Mouse (Mus musculus) forebrain, embryonic 11.5 days (tissue): Measurements from ENCODE around the gene Mab21l3. TPM values are rescaled to one million over a fixed set of nuclear protein-coding genes. Genes with fewer than 3 reads are reported as not detected.
A peak's percentile ranks its signal among the peaks of the same experiment; 100 is the strongest.
"Not testable (repeated sequence)": the region's sequence is repeated elsewhere in the genome, so short reads cannot be mapped to it uniquely, and the experiment has no call there.

Experiments
- ATAC-seq: fragments of 200-750 bp; cut with Nextera tagmentation; replicated peaks from 2 replicates; pipeline ENCODE4 v1.8.0; 2017; ENCODE audit warnings: moderate TSS enrichment; ENCODE audit not compliant: low FRiP score
- DNase-seq: peaks from one replicate; pipeline ENCODE4 v3.0.0-alpha.2; 2017; ENCODE audit warnings: low spot score
- H3K27ac ChIP-seq: fragments of 300-500 bp; sonication (generic); 2 replicates; pipeline ENCODE4 v1.5.1; 2014; ENCODE audit warnings: low read depth, low read length
- H3K27me3 ChIP-seq: fragments of 300-500 bp; sonication (generic); 2 replicates; pipeline ENCODE4 v1.6.1; 2014; ENCODE audit warnings: mild to moderate bottlenecking, low read length, mixed read lengths; ENCODE audit not compliant: control insufficient read depth, insufficient read depth
- H3K36me3 ChIP-seq: fragments of 300-500 bp; sonication (generic); 2 replicates; pipeline ENCODE4 v1.6.1; 2014; ENCODE audit warnings: mild to moderate bottlenecking, low read length, moderate library complexity, mixed read lengths; ENCODE audit not compliant: control insufficient read depth, insufficient read depth
- H3K4me1 ChIP-seq: fragments of 300-500 bp; sonication (generic); replicated peaks from 2 replicates; pipeline ENCODE4 v1.6.1; 2014; ENCODE audit warnings: low read length, mixed read lengths; ENCODE audit not compliant: control insufficient read depth, insufficient read depth
- H3K4me2 ChIP-seq: fragments of 300-500 bp; sonication (generic); 2 replicates; pipeline ENCODE4 v1.6.1; 2014; ENCODE audit warnings: low read depth, mild to moderate bottlenecking, low read length, moderate library complexity, mixed read lengths; ENCODE audit not compliant: severe bottlenecking
- H3K4me3 ChIP-seq: fragments of 300-500 bp; sonication (generic); 2 replicates; pipeline ENCODE4 v1.5.1; 2014; ENCODE audit warnings: low read depth, low read length
- H3K9ac ChIP-seq: fragments of 300-500 bp; sonication (generic); 2 replicates; pipeline ENCODE4 v1.6.1; 2014; ENCODE audit warnings: low read length
- H3K9me3 ChIP-seq: fragments of 300-500 bp; sonication (generic); 2 replicates; pipeline ENCODE4 v1.6.1; 2016; ENCODE audit warnings: low read length, mixed read lengths; ENCODE audit not compliant: control insufficient read depth
- WGBS: fragments of 180-500 bp; shearing (Covaris S2); extraction: QIAGEN DNeasy Blood & Tissue Kit; methylation state at CpG from one replicate; pipeline ENCODE4 v1.1.7; 2014; 5-methylcytosine and 5-hydroxymethylcytosine counted together
- polyA plus RNA-seq: library from polyadenylated mRNA; unstranded; fragments of >200 nt; fragmentation: Nextera tagmentation; extraction: Ambion mirVana; gene quantifications from 2 replicates; pipeline ENCODE4 v1.2.1, GENCODE M21; 2014

Gene Mab21l3
- polyA plus RNA-seq, 1 experiment from 2014 or later = 0.92 TPM

- no peaks in the 10 kb centered on the region for H3K9me3 ChIP-seq
- ATAC-seq (no peak), DNase-seq (peak; percentile 39)
- no peak overlapping the region for H3K27ac ChIP-seq
- no peak overlapping the region; the same call in 1 of the 2 replicates for H3K9ac ChIP-seq
- no peaks in the 10 kb centered on the region for H3K27me3 ChIP-seq
- H3K4me3 ChIP-seq = no peak overlapping the region
- H3K36me3 ChIP-seq = no peaks in the 10 kb centered on the region
- no peak overlapping the region for H3K4me2 ChIP-seq
- 35% methylated on average over 10 of the region's 10 CpGs for WGBS
- peaks cover 2% of the 10 kb centered on the region; the same call in 1 of the 2 replicates for H3K4me1 ChIP-seq
Measured at GRCm38 (mm10) chr3:101831189-101831858, 17.4 kb downstream of the Mab21l3 start.

- Histone ChIP-seq H3K36me3 (no peaks in the 10 kb centered on the region), H3K9me3 (no peaks in the 10 kb centered on the region), H3K4me1 (0 out of 2 replicates have a peak, but pooled peaks cover 2% of the 10 kb centered on the region), H3K4me3 (no peak overlapping the region), H3K27ac (no peak overlapping the region), H3K27me3 (no peaks in the 10 kb centered on the region), H3K4me2 (no peak overlapping the region), H3K9ac (no peak overlapping the region)
- no peak for DNase-seq
- 79% methylated on average over 10 of the region's 10 CpGs for WGBS
- ATAC-seq = no peak
Measured at GRCm38 (mm10) chr3:101829881-101830616, 18.7 kb downstream of the Mab21l3 start.

GRCm38 (mm10) chr3:101828595-101828994, 20.2 kb downstream of the Mab21l3 start:
- no peaks in the 10 kb centered on the region for H3K36me3 ChIP-seq
- no peak for DNase-seq

GRCm38 (mm10) chr3:101827220-101827715, 21.5 kb downstream of the Mab21l3 start:
- H3K27ac ChIP-seq = no peak overlapping the region
- DNase-seq (no peak), ATAC-seq (no peak)
- WGBS = 89% methylated on average over 6 of the region's 6 CpGs
- no peak overlapping the region for H3K4me2 ChIP-seq
- no peaks in the 10 kb centered on the region for H3K36me3 ChIP-seq
- no peaks in the 10 kb centered on the region for H3K27me3 ChIP-seq
- no peaks in the 10 kb centered on the region for H3K9me3 ChIP-seq
- 0 out of 2 replicates have a peak, but pooled peaks cover 2% of the 10 kb centered on the region for H3K4me1 ChIP-seq
- no peak overlapping the region for H3K9ac ChIP-seq
- no peak overlapping the region for H3K4me3 ChIP-seq

More at GRCm38 (mm10) chr3:101828595-101828994, 20.2 kb downstream of the Mab21l3 start:
- Histone ChIP-seq H3K9ac (no peak overlapping the region), H3K9me3 (no peaks in the 10 kb centered on the region), H3K4me3 (no peak overlapping the region), H3K27ac (no peak overlapping the region), H3K27me3 (no peaks in the 10 kb centered on the region), H3K4me1 (0 out of 2 replicates have a peak, but pooled peaks cover 2% of the 10 kb centered on the region), H3K4me2 (no peak overlapping the region)
- ATAC-seq = no peak
- 41% methylated on average over 3 of the region's 3 CpGs for WGBS

GRCm38 (mm10) chr3:101824338-101824737, 24.4 kb downstream of the Mab21l3 start:
- no peak overlapping the region for H3K4me2 ChIP-seq
- 78% methylated on average over 9 of the region's 9 CpGs for WGBS

GRCm38 (mm10) chr3:101822052-101822451, 26.7 kb downstream of the Mab21l3 start:
- 76% methylated on average over 5 of the region's 5 CpGs for WGBS
- Histone ChIP-seq H3K27ac (no peak overlapping the region), H3K9ac (no peak overlapping the region), H3K4me2 (no peak overlapping the region), H3K4me1 (no peaks in the 10 kb centered on the region), H3K4me3 (no peak overlapping the region), H3K27me3 (no peaks in the 10 kb centered on the region), H3K9me3 (peaks cover 3% of the 10 kb centered on the region; the same call in 1 of the 2 replicates), H3K36me3 (no peaks in the 10 kb centered on the region)
- DNase-seq (no peak), ATAC-seq (no peak)

More at GRCm38 (mm10) chr3:101824338-101824737, 24.4 kb downstream of the Mab21l3 start:
- H3K27me3 ChIP-seq = no peaks in the 10 kb centered on the region
- H3K27ac ChIP-seq = no peak overlapping the region
- H3K4me3 ChIP-seq = no peak overlapping the region
- H3K9ac ChIP-seq = no peak overlapping the region
- no peaks in the 10 kb centered on the region for H3K4me1 ChIP-seq
- H3K9me3 ChIP-seq = no peaks in the 10 kb centered on the region
- no peak for ATAC-seq
- no peaks in the 10 kb centered on the region for H3K36me3 ChIP-seq
- DNase-seq = no peak

- H3K4me2 ChIP-seq = not testable (repeated sequence)
Measured at GRCm38 (mm10) chr3:101820708-101821107, 28.1 kb downstream of the Mab21l3 start.

GRCm38 (mm10) chr3:101816006-101816405, 32.8 kb downstream of the Mab21l3 start:
- WGBS = 96% methylated on average over 3 of the region's 3 CpGs
- H3K27ac ChIP-seq = no peak overlapping the region
- H3K4me1 ChIP-seq = no peaks in the 10 kb centered on the region
- DNase-seq (no peak), ATAC-seq (no peak)
- peaks cover 3% of the 10 kb centered on the region; the same call in 1 of the 2 replicates for H3K9me3 ChIP-seq
- H3K36me3 ChIP-seq = no peaks in the 10 kb centered on the region
- no peak overlapping the region for H3K4me2 ChIP-seq
- H3K27me3 ChIP-seq = no peaks in the 10 kb centered on the region
- H3K9ac ChIP-seq = no peak overlapping the region
- H3K4me3 ChIP-seq = no peak overlapping the region

More at GRCm38 (mm10) chr3:101820708-101821107, 28.1 kb downstream of the Mab21l3 start:
- DNase-seq, H3K4me1 ChIP-seq, H3K9ac ChIP-seq, H3K27ac ChIP-seq, H3K36me3 ChIP-seq, H3K9me3 ChIP-seq, H3K27me3 ChIP-seq, ATAC-seq, H3K4me3 ChIP-seq: not testable (repeated sequence)
- WGBS = 74% methylated on average over 3 of the region's 3 CpGs
